Mouse (Mus musculus): Measurements from ENCODE around the gene Rusc1.

DNA sequence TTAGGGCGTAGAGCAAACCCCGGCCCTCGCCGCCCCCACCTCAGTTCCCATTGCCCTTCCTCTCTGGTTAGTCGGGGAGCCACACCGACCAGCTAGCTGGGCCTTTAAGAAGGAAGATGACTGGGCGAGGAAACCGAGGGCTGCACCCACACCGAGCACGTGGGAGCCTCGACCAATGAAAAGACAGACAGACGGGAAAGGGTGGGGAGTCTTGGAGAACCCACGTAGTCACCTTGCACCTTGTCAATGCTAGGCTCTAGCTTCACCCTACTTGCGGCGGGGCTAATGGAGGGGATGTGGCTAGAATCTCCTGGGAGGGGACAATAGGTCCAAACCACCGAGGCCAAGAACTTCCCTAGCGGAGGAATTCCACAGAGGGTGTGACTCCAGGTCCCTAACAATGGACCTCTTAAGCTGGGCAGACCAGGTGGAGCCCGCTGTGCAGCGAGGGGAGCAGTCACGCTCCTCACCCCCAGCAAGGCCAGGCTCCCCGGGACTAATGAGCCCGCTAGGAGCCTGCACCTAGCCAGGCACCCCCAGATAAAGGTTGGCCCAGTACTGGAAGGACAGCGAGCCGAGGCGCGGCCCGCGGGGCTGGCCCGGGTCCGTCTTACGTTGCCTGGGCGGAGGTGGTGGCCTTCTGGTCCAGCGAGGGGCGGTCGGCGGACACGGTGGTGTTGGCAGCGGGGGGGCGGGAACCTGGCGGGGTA, 3.1 kb downstream of the Rusc1 start:
- TF ChIP-seq POLR2A (IDR thresholded peaks at IDR 0.05; ENCODE audit: control insufficient read depth, low read depth, low read length) (peak; percentile 39; the same call in 1 of the 2 replicates), CTCF (IDR thresholded peaks at IDR 0.05; ENCODE audit: control insufficient read depth, insufficient read depth, insufficient replicate concordance, low read depth, low read length) (peak; percentile 7; the same call in 1 of the 2 replicates)
